9 mouse cellular contexts compared by ENCODE assay signal in genomic region chr4:150226818-150227688, GRCm38 (mm10). TPM values are rescaled to one million over a fixed set of nuclear protein-coding genes. Genes with fewer than 3 reads are reported as not detected.
A peak's percentile ranks its signal among the peaks of the same experiment; 100 is the strongest.
DNase-seq lines count a peak whose midpoint lies in the region; ATAC-seq and TF ChIP-seq lines count a peak whose summit lies in the region.
"Had no signal": no experiment of that assay in that cellular context is flagged by ENCODE, and none has a peak within 500 bp of the region (broad histone marks: within the 10 kb centered on the region; RNA-seq: fewer than 3 reads in every experiment).

No protein-coding gene starts in this region.

- H3K27me3 ChIP-seq in liver, postnatal 0 days (ENCODE audit: insufficient read depth, low read length) = no peaks in the 10 kb centered on the region
- no peaks in the 10 kb centered on the region for H3K27me3 ChIP-seq in kidney, embryonic 15.5 days
- H3K27me3 ChIP-seq in midbrain, embryonic 16.5 days (ENCODE audit: control insufficient read depth, insufficient read depth, low read depth, low read length) = no peaks in the 10 kb centered on the region
- 0 out of 2 replicates have a peak, but pooled peaks cover 2% of the 10 kb centered on the region for H3K27me3 ChIP-seq in liver, embryonic 11.5 days (replicated peaks; ENCODE audit: control insufficient read depth, insufficient read depth, low read length)

- no peaks in the 10 kb centered on the region for H3K9me3 ChIP-seq in liver, postnatal 0 days (ENCODE audit: low read length)
- H3K9me3 ChIP-seq in kidney, embryonic 15.5 days (replicated peaks) = no peaks in the 10 kb centered on the region
- no peaks in the 10 kb centered on the region for H3K9me3 ChIP-seq in midbrain, embryonic 16.5 days (replicated peaks; ENCODE audit: control insufficient read depth, low read length, poor library complexity, severe bottlenecking)
- no peaks in the 10 kb centered on the region for H3K9me3 ChIP-seq in liver, embryonic 11.5 days (ENCODE audit: control insufficient read depth, low read length)

- WGBS in liver, postnatal 0 days (ENCODE audit: insufficient replicate concordance) = 42% methylated on average over 7 of the region's 7 CpGs
- WGBS in kidney, embryonic 15.5 days = 62% methylated on average over 7 of the region's 7 CpGs
- 56% methylated on average over 7 of the region's 7 CpGs for WGBS in midbrain, embryonic 16.5 days
- WGBS in liver, embryonic 11.5 days = 60% methylated on average over 7 of the region's 7 CpGs

- no peak for TF ChIP-seq EP300 in liver, postnatal 0 days (IDR thresholded peaks at IDR 0.05; ENCODE audit: low read depth)

- no peak overlapping the region for H3K27ac ChIP-seq in liver, postnatal 0 days (ENCODE audit: low read depth)
- 0 out of 2 replicates have a peak overlapping the region, but pooled peaks have one; percentile 25 for H3K27ac ChIP-seq in kidney, embryonic 15.5 days
- peak overlapping the region; percentile 31 for H3K27ac ChIP-seq in midbrain, embryonic 16.5 days (ENCODE audit: low read length)
- no peak overlapping the region for H3K27ac ChIP-seq in liver, embryonic 11.5 days (ENCODE audit: low read depth, low read length)

- H3K9ac ChIP-seq in liver, postnatal 0 days (replicated peaks) = no peak overlapping the region
- no peak overlapping the region for H3K9ac ChIP-seq in kidney, embryonic 15.5 days
- no peak overlapping the region for H3K9ac ChIP-seq in midbrain, embryonic 16.5 days (ENCODE audit: low read depth, low read length)
- no peak overlapping the region for H3K9ac ChIP-seq in liver, embryonic 11.5 days (ENCODE audit: low read depth, low read length)

- H3K4me3 ChIP-seq in liver, postnatal 0 days (ENCODE audit: low read depth, low read length) = no peak overlapping the region
- no peak overlapping the region for H3K4me3 ChIP-seq in kidney, embryonic 15.5 days (replicated peaks)
- H3K4me3 ChIP-seq in midbrain, embryonic 16.5 days (ENCODE audit: low read depth, low read length) = no peak overlapping the region
- no peak overlapping the region for H3K4me3 ChIP-seq in liver, embryonic 11.5 days (ENCODE audit: low read depth, low read length)

- H3K4me1 ChIP-seq in liver, postnatal 0 days (ENCODE audit: insufficient read depth) = peaks cover 20% of the 10 kb centered on the region
- H3K4me1 ChIP-seq in kidney, embryonic 15.5 days = peaks cover 32% of the 10 kb centered on the region
- peaks cover 10% of the 10 kb centered on the region for H3K4me1 ChIP-seq in midbrain, embryonic 16.5 days (ENCODE audit: control insufficient read depth, insufficient read depth, low read length)
- peaks cover 15% of the 10 kb centered on the region for H3K4me1 ChIP-seq in liver, embryonic 11.5 days (replicated peaks; ENCODE audit: control insufficient read depth, insufficient read depth, low read length)

- no peak for DNase-seq in liver, postnatal 0 days
- no peak for DNase-seq in liver
- DNase-seq in brain, embryonic 18.5 days (ENCODE audit: low read depth, low spot score) = peak; percentile 79
- DNase-seq in gastrocnemius, adult 18-20 months (ENCODE audit: low spot score) = peak; percentile 82
- no peak for DNase-seq in spleen, postnatal 14 days (ENCODE audit: low spot score in 2 of 2)
- DNase-seq in liver, embryonic 11.5 days (ENCODE audit: low spot score) = no peak

- peak; percentile 53 for ATAC-seq in liver, postnatal 0 days
- ATAC-seq in kidney, embryonic 15.5 days (replicated peaks; ENCODE audit: low FRiP score) = no peak
- ATAC-seq in midbrain, embryonic 16.5 days = peak; percentile 83
- no peak for ATAC-seq in liver, embryonic 11.5 days (replicated peaks; ENCODE audit: low FRiP score)

- no peak for TF ChIP-seq CTCF in liver, postnatal 0 days (IDR thresholded peaks at IDR 0.05; ENCODE audit: low read depth)

- H3K4me2 ChIP-seq in liver, postnatal 0 days (ENCODE audit: low read depth, low read length) = no peak overlapping the region
- H3K4me2 ChIP-seq in kidney, embryonic 15.5 days = no peak overlapping the region
- H3K4me2 ChIP-seq in midbrain, embryonic 16.5 days (ENCODE audit: low read length) = no peak overlapping the region
- no peak overlapping the region for H3K4me2 ChIP-seq in liver, embryonic 11.5 days

- no peaks in the 10 kb centered on the region for H3K36me3 ChIP-seq in liver, postnatal 0 days (replicated peaks; ENCODE audit: insufficient read depth, low read length)
- H3K36me3 ChIP-seq in kidney, embryonic 15.5 days = no peaks in the 10 kb centered on the region
- no peaks in the 10 kb centered on the region for H3K36me3 ChIP-seq in midbrain, embryonic 16.5 days (ENCODE audit: control insufficient read depth, insufficient read depth, low read length)
- no peaks in the 10 kb centered on the region for H3K36me3 ChIP-seq in liver, embryonic 11.5 days (ENCODE audit: control insufficient read depth, insufficient read depth, low read length)

RNA-seq across cellular contexts. Expression of gene Eno1, which starts 9.5 kb away (rescaled TPM):
- 574 and 747 TPM in 2 replicates for polyA plus RNA-seq in liver, postnatal 0 days (2015; fragmentation: Nextera tagmentation; extraction: Ambion mirVana)
- 10 to 100 TPM; 59.3 to 62.6 TPM for total RNA-seq in gastrocnemius, adult 18-20 months (2021)
- polyA plus RNA-seq in kidney, embryonic 15.5 days (2015; fragmentation: Nextera tagmentation; extraction: Ambion mirVana) = 1,865 and 1,947 TPM in 2 replicates
- 1,096 and 1,142 TPM in 2 replicates for polyA plus RNA-seq in midbrain, embryonic 16.5 days (2015; fragmentation: Nextera tagmentation; extraction: Ambion mirVana)
- polyA plus RNA-seq in liver, embryonic 11.5 days (2014; fragmentation: Nextera tagmentation; extraction: Ambion mirVana) = 2,392 and 2,590 TPM in 2 replicates

RNA-seq across cellular contexts. Expression of gene Car6, which starts 25.9 kb away (rescaled TPM):
- not detected in 2 replicates for polyA plus RNA-seq in liver, postnatal 0 days (2015; fragmentation: Nextera tagmentation; extraction: Ambion mirVana)
- total RNA-seq in gastrocnemius, adult 18-20 months (2021) = not detected
- not detected in 2 replicates for polyA plus RNA-seq in kidney, embryonic 15.5 days (2015; fragmentation: Nextera tagmentation; extraction: Ambion mirVana)
- polyA plus RNA-seq in midbrain, embryonic 16.5 days (2015; fragmentation: Nextera tagmentation; extraction: Ambion mirVana) = not detected in 2 replicates
- not detected in 2 replicates for polyA plus RNA-seq in liver, embryonic 11.5 days (2014; fragmentation: Nextera tagmentation; extraction: Ambion mirVana)
- polyA plus RNA-seq: spleen, adult 2 months had no signal

RNA-seq across cellular contexts. Expression of gene Rere, which starts 54.4 kb away (rescaled TPM):
- 4.3 and 4.8 TPM in 2 replicates for polyA plus RNA-seq in liver, postnatal 0 days (2015; fragmentation: Nextera tagmentation; extraction: Ambion mirVana)
- 10 to 100 TPM; 66.1 to 70.4 TPM for total RNA-seq in gastrocnemius, adult 18-20 months (2021)
- 35.1 and 36.5 TPM in 2 replicates for polyA plus RNA-seq in kidney, embryonic 15.5 days (2015; fragmentation: Nextera tagmentation; extraction: Ambion mirVana)
- 29.0 and 31.2 TPM in 2 replicates for polyA plus RNA-seq in midbrain, embryonic 16.5 days (2015; fragmentation: Nextera tagmentation; extraction: Ambion mirVana)
- 22.6 and 23.3 TPM in 2 replicates for polyA plus RNA-seq in liver, embryonic 11.5 days (2014; fragmentation: Nextera tagmentation; extraction: Ambion mirVana)

Comparison
In these comparisons a context has a peak if more than half of its experiments do, and no peak if none do; other contexts are left out.
1. ATAC-seq: peak in liver, postnatal 0 days (single experiment) and midbrain, embryonic 16.5 days (single experiment); none in kidney, embryonic 15.5 days (single experiment) and liver, embryonic 11.5 days (single experiment).
2. DNase-seq: peak in brain, embryonic 18.5 days (single experiment) and gastrocnemius, adult 18-20 months (single experiment); none in liver, postnatal 0 days (single experiment), liver (single experiment), spleen, postnatal 14 days (0 of 2) and liver, embryonic 11.5 days (single experiment).
3. H3K27ac ChIP-seq: peak in kidney, embryonic 15.5 days (single experiment) and midbrain, embryonic 16.5 days (single experiment); none in liver, postnatal 0 days (single experiment) and liver, embryonic 11.5 days (single experiment).